Mouse (Mus musculus) erythroblast, adult 5-6 weeks (primary cell): Measurements from ENCODE around the gene Gpd1. TPM values are rescaled to one million over a fixed set of nuclear protein-coding genes. Genes with fewer than 3 reads are reported as not detected.
"Not testable (repeated sequence)": the region's sequence is repeated elsewhere in the genome, so short reads cannot be mapped to it uniquely, and the experiment has no call there.

Experiments
- ATAC-seq: replicated peaks from 2 replicates; pipeline ENCODE4 v1.8.0; 2016; ENCODE audit warnings: moderate number of reproducible peaks, mild to moderate bottlenecking, moderate TSS enrichment, inconsistent platforms; ENCODE audit not compliant: poor library complexity, low FRiP score, severe bottlenecking
- total RNA-seq, 2 experiments: library from RNA; stranded (forward) in 1 of 2; stranded (reverse) in 1 of 2; fragments of 150-400 nt in 1 of 2; fragments of 200-764, 138-1000 nt in 1 of 2; gene quantifications; 2 replicates each; pipeline versions ENCODE4 v1.2.3 to v1.2.4; 2015 to 2017; ENCODE audit warnings: low replicate concordance in 2 of 2

Gene Gpd1
- total RNA-seq, 2 experiments from 2014 or later = 0.19 to 3.6 TPM

DNA sequence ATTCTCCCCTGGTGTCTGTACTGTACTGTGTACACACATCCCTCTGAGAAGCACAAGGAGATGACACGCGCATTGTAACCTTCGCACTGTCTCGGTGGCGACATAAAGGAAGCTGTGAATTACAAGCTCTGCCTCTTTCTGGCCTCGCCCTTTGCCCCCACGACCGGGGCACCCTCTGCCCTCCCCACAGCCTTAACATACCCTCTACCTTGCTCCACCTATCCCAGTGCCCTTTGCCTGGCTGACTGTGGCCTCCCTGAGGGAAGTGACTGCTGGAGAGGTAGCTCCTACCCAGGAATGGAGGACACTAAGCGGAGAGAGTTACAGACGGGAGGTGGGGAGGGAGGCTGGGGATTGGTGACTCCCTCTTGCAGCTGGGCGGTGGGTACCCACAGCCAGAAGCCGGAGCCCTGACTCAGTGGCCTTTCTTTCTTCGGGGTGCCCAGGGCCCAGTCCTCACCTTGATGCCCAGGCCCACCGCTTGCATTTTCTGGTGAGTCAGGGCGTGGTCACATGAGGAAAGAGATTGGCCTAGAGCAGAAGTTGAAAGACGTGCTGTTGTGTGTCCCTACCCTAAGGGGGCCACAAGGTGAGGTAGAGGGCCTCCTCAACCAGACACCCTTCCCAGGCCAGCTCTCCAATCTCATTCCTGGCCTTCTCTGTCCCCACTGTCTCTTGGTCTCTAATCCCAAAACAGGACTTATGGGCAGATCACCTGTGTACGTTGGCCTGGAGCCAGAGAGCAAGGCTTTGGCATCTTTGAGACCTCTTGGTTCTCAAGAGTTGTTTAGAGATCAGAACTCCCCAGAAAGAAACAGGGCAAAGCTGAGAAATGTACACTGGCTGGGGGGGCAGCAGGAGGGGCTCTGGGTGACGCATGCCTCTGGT lies 16.9 kb upstream of the Gpd1 start:
- ATAC-seq = no peak

DNA sequence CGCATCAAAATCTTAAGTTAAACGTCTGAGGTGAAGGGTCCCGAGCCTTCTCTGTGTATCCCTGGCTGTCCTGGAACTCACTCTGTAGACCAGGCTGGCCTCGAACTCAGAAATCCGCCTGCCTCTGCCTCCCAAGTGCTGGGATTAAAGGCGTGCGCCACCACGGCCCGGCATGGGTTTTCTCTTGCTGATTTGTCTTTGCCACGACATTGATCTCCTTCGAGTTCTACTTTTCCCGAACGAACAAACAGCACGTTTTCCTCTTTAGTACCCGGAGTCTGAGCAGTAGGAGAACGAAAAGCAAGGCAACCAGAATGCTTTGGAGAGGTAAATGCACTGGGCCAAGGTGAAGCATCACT lies 15.7 kb upstream of the Gpd1 start:
- ATAC-seq = not testable (repeated sequence)

DNA sequence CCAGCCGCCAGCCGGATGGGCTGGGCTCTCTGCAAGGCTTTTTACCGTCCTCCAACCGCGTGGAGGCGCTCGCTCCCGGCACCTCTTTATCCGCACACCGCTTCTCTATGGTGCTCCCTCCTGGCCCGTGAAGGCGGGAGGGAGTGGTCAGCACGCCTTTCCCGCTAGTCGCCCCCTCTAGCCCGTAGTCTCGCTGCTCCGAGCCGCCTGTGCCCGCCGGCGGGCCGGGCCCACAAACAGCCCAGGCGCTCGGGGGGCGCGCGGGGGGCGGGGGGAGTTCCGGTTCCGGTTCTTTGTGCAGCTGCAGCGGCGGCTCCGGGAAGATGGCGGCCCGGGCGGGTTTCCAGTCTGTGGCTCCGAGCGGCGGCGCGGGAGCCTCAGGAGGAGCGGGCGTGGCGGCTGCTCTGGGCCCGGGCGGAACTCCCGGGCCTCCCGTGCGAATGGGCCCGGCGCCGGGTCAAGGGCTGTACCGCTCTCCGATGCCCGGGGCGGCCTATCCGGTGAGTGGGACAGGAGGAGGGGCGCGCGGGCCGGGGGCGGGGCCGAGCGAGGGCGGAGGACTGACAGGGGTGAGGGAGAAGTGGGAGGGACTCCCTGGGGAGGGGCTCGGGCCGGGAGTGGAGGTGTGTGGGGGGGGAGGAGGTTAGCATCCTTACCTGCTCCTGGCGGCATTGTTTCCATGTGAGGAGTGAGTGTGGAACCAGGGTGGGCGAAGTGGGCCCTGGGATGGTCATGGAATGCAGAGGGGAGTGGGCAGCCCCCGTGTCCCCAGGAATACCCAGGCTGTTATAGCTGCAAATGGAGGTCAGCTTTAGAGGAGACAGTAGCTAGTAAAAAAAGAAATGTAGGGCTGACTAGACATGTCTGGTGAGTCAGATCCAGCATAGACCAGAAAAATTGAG lies 15.1 kb upstream of the Gpd1 start, which contains the start of gene Smarcd1:
Smarcd1 (plus strand) TSS at position 131 of the 902 bp plus-strand sequence.
- peak; percentile 94 for ATAC-seq

DNA sequence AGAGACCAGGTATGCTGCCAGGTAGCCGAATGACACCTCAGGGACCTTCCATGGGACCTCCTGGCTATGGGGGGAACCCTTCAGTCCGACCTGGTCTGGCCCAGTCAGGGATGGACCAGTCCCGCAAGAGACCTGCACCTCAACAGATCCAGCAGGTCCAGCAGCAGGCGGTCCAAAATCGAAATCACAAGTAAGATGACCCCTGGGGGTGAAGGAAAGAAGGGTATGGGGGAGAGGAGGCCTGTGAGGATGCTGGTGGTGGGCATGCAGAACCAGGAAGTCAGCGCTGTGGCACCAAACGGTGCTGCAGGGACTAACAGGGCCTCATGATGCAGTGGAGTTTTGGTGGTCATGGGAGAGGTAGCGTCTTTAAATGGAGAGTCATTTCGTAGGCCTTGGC lies 14.2 kb upstream of the Gpd1 start:
- no peak for ATAC-seq

DNA sequence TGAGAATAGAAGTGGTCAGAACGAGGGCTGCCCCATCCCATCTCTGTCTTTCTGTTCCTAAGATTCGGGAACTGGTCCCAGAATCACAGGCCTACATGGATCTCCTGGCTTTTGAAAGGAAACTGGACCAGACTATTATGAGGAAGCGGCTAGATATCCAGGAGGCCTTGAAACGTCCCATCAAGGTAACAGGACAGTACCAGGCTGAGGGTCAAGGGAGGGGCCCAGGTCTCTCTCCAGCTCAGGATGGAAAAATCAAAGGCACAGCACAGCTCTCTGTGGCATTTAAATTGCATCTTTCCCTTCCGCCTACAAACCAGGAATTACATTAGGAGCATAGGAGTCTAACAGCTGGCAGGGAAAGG lies 13.7 kb upstream of the Gpd1 start:
- ATAC-seq = no peak

DNA sequence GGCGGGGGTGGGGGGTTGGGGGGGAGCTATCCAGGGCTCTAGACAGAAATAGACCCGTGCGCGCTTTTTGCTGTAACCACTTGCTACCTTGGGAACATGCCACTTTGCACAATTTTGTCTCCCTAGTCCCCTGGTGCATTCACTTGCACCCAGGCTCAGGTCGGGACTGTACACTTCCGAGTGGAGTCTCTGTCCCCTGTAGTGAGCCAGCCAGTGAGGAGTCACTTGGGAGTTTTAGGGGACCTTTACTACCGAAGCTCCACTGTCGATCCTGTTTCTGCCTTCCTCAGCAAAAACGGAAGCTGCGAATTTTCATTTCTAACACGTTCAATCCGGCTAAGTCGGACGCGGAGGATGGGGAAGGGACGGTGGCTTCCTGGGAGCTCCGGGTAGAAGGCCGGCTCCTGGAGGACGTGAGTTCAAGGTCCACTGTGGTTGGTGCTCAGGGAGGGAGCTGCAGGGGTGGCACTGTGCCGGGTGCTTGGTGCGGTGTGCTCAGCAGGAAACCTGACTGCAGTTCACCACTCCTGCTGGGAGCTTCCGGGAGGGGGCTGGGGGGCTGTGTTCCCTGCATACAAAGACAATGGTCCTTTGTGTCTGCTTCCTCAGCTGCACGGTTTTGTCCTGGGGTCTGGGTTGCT lies 13.2 kb upstream of the Gpd1 start:
- no peak for ATAC-seq

DNA sequence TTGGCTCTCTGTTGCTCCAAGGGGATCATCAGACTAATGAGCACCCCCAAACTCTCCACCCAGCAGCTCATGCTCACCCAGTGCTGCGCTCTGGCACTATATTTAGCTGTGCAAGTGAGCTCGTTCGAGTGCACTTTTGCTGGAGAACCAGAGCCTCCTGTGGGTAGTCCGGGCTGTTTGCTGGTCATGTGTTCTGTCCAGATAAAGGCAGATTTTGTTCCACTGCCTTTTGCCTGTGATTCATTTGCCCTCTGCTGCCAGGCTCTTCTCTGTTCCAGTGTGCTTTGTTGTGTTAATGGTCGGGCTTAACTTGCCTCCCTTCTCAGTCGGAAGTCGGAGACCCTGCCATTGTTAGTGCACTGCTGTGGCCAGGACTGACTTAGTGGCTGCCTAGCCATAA lies 12.4 kb upstream of the Gpd1 start:
- no peak for ATAC-seq

DNA sequence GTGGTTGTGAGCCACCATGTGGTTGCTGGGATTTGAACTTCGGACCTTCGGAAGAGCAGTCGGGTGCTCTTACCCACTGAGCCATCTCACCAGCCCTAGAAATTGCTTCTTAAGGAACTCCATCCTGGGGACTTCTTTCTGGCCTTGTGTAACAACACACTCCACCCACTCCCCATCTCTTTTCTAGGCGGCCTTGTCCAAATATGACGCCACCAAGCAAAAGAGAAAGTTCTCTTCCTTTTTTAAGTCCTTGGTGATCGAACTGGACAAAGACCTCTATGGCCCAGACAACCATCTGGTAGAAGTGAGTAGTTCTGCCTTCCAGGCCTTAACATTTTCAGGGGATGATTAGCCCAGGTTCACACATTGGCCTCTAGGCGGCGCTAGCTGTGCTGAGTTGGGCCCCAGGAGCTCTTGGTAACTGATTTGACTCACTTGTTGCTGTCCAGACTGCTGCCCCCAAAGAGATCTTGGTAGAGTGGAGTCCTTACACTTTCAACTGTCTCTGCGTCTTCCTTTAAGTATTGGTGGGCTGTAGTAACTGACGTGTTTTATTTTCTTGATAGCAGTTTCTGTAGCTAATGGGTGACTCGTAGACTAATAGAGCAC lies 11.8 kb upstream of the Gpd1 start, which contains the start of gene Gm17349:
Gm17349 (minus strand) TSS at position 51 of the 609 bp plus-strand sequence.
- ATAC-seq = peak; percentile 53; the same call in 1 of the 2 replicates

DNA sequence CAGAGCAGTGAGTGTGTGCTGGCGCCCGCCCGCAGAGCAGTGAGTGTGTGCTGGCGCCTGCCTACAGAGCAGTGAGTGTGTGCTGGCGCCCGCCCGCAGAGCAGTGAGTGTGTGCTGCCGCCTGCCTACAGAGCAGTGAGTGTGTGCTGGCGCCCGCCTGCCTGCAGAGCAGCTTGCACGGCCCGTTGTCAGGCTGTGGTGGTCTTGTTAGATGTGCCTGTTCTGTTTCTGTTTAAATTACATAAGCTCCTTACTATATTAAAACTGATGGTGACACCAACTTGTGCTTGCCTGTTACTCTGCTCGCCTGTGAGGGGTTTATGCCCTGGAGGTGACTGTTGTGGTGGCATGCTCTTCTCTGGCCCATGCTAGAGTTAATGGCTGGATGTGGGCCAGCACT lies 9.1 kb upstream of the Gpd1 start:
- no peak for ATAC-seq

DNA sequence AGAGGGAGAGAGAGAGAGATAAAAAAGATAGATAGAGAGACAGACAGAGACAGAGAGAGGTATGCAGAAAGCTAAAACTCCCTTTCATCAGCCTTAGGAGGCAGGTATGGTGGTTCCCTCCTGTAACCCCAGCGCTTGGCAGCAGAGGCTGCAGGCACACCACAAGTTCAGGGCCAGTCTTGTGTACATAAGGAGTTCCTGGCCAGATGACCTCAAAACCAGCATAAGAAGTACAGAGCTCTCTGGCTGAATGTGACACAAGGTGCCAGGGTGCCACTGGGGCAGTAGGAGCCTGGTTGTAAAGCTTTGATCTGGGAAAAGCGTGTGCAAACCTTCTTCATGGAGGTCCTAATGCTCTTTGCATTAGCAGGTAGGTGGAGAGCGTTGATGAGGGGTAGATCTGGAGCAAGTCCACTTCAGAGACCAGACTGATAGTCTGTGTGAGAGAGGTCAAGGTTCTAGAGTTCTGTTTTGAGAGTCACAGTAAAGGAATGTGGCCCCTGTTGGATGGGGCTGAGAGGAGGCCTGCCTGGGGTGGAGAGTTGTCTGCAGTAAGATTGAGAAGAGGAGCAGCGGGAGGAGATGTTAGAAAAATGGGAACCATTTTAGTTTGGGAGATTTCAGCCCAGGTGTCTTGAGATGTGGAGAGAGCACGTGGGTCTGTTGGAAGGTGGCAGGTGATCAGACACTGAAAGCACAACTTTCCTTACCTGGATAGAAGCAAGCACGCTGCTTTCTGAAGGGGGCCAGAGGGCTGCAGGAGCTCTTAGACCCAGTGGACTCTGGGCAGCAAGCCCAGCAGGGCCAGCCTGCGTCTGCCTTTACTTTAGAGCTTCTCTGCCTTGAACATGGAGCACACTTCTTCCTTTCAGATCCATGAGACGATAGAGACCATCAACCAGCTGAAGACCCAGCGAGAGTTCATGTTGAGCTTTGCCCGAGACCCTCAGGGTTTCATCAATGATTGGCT lies 6.8 kb upstream of the Gpd1 start:
- no peak for ATAC-seq

DNA sequence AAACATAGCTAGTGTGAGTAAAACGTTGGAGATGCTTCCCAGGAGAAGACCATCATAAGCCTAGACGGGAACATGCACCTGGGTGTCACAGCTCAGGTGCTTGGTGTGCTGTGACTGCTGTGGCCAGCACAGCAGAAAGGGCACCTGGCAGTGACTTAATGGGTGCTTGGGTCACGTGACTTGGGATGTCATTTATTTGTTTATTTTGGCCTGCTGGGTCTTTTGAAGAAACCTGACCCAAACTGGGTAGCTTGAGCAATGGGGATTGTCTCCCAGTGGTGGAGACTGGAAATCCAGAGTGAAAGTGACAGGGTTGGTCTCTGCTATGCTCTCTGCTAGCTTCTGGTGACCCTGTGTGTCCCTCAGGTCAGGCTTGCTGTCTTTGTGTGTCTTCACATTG lies 5.8 kb upstream of the Gpd1 start:
- no peak for ATAC-seq

DNA sequence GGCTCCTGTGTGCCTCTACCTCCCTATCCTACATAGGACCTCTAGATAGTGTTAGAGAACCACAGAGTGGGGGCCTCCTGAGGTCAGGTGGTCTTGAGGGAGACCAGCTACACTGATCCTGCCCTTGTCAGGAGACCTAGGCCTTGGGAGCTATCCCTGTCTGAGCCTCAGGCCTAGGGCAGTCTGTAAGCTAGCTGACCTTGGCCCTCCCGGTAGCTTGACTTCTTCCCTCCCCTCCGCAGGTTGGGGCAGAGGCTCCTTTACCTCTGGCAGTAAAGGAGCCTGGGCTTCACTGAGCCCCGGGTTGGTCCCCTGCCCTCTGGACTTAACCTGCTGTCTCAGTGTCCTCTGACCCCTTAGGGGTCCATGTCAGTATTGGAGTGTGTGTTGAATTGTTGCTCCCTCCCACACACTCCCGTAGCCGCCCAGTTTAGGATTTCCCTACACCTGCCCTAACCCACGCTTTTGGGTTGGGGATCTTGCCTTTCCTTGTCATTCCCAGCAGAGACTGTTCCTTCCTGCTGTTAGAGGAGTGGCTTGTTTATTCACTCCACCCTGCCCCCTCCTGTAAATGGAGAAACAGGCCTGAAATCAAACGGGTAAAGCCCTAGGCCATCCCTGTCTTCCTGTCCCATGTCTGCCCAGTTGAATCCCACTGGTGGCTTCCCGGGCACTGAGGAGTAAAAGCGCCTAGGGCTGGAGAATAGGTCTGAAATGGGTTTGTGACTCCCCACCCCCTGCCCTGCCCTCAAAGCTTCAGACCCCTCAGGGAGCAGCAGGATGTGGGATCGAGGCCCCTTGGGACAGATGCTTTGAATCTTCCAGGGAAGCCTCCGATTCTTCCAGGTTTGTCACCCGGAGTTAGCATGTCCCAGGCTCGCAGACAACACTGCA lies 4.4 kb upstream of the Gpd1 start:
- no peak for ATAC-seq

DNA sequence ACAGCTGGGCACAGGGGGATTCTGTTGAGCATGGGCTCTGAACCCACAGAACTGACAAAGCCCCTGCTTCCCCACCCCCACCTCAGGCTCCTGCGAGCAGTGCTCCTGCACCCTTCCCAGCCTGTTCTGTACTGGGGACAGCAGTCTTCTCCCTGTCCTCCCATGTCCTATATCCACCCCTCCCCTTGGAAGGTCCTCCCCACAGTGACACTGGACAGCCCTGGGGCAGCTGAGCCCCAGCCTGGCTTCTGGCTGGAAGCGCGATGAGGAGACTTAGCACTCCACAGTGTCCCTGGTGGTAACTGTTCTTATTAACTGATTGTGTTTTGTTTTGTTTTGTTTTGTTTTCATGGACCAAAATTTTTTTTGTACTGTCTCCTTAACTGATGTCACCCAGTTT lies 3.7 kb upstream of the Gpd1 start:
- no peak for ATAC-seq

DNA sequence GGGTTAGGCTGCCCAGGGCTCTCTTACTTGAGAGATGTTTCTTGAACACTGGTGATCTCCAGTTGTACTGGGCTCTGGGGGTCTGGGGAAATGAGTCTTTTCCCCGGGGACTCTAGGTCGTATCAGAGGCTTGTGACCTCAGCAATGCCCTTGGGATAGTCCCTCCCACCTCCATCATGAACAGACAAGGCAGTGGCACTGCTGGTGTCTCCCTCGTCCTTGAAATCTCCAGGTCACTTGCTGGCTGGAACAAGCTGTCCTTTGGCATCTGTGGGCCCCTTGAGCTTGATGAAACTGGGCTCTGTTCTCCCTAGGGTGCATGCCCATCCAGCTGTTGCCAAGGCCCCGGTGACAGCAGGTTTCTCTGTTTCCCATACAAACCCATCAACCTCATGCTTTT lies 3.1 kb upstream of the Gpd1 start:
- no peak for ATAC-seq

DNA sequence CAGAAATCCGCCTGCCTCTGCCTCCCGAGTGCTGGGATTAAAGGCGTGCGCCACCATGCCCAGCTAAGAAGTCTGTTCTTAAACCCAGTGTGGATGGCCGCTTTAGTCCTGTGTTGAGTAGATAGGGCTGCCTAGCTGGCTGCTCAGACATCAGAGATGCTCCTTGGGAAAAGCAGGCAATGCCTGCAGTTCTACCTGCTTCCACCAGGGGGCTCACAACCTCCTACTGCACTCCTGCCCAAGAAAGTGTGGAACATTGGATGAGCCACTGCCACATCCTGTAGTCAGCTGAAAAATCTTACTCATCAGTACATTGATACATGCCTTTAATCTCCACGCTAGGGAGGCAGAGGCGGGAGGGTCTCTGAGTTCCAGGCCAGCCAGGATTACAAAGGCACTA lies 2.5 kb upstream of the Gpd1 start:
- peak; percentile 76 for ATAC-seq

DNA sequence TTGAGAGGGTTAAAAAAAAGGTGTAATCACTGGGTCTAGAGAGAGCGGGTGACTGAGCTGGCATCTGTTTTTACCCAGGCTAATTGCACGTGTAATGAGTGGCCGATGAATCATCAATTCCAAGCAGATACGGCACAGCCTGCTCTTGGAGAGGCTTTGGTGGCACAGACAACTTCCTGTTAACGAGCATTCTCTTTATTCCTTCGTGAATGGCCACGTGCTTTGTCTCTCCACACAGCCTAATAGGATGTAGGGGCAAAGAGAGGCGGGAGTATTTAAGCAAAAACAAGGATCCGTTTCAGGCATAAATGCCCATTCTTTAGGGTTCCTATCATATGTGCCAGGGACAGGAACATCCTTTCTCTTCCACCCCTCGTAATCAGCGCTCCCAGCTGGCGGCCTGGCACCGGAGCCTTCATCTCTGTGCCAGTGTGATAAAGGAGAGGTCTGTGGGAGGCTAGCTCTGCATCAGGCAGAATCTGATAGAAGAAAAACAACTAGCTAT lies 1.9 kb upstream of the Gpd1 start:
- peak; percentile 82 for ATAC-seq

DNA sequence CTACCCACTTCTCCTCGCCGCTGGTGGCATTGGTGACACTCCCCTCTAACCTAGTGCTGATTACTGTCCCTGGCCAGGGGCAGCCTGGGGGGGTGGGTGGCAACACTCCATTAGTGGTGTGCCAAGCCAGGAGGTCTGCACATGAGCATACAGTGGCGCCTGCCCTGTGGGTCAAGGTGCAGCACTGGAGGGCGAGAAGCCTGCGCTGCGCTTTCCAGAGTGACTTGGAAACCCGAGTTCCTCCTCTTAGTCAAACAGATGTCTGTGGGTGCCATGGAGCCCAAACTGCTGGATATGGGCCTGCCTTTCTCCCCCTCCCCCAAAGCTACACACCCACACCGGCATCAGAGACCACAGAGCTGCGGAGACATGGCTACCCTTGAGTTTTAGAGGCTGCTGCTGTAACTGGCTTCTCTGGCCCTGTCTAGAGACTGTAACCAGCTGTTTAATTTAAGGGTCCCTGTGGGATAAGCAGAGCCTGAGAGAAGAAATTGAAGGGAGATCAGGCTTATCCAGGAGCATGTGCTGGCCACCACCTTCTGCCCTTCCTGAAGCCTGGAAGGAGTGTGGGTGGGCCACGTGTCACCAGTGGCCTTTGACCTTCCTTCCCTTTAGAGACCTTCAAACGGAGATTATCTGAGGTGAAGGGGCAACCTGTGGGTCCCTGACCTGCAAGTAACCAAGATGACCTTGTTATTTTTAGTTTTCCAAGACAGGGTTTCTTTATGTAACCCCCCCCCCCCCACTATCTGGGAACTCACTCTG lies 1.2 kb upstream of the Gpd1 start:
- peak; percentile 8; the same call in 1 of the 2 replicates for ATAC-seq
